Mouse (Mus musculus) small intestine, adult 2 months (tissue): ENCODE data around the gene Slc12a8.

ENCODE experiments used
- CTCF ChIP-seq: fragments of 200-500 bp; IDR thresholded peaks from 2 replicates; pipeline ENCODE4 v1.5.1; 2012; ENCODE audit warnings: low read depth, mild to moderate bottlenecking, control low read depth, inconsistent platforms, low read length, moderate library complexity, mixed read lengths; ENCODE audit not compliant: insufficient replicate concordance, insufficient read length; ENCODE audit errors: extremely low read depth
- POLR2A ChIP-seq: fragments of 200-500 bp; IDR thresholded peaks from 2 replicates; pipeline ENCODE4 v1.6.1; 2012; ENCODE audit warnings: low read depth, mild to moderate bottlenecking, control low read depth, inconsistent platforms, low read length, moderate library complexity

GRCm38 (mm10) chr16:33612056-33612770 is 95.1 kb downstream of the Slc12a8 start:
- TF ChIP-seq CTCF: no peak
- TF ChIP-seq POLR2A: no peak
